Mouse (Mus musculus): ENCODE results near the gene Tigd3.

- TF ChIP-seq GATA1 (IDR thresholded peaks at IDR 0.05; ENCODE audit: low read length) (no peak), TAL1 (IDR thresholded peaks at IDR 0.05; ENCODE audit: low read length) (no peak)
These were observed 47.8 kb downstream of the Tigd3 start for GRCm38 (mm10) chr19:5846154-5846553.

Data from erythroblast, embryonic 14.5 days (primary cell).